Mouse (Mus musculus) CH12.LX (cell line): ENCODE measurements around the gene H2-Q10. TPM values are rescaled to one million over a fixed set of nuclear protein-coding genes. Genes with fewer than 3 reads are reported as not detected.
"Not testable (repeated sequence)": the region's sequence is repeated elsewhere in the genome, so short reads cannot be mapped to it uniquely, and the experiment has no call there.

ENCODE experiments used
- DNase-seq: peaks from one replicate; pipeline ENCODE4 v3.0.0-alpha.2; 2013; ENCODE audit errors: extremely low read depth
- H3K27ac ChIP-seq: 2 replicates; pipeline ENCODE4 v1.5.1; 2012; ENCODE audit warnings: low read depth, mild to moderate bottlenecking, control low read depth, moderate library complexity; ENCODE audit not compliant: insufficient read depth
- H3K27me3 ChIP-seq: replicated peaks from 2 replicates; pipeline ENCODE3; 2012; ENCODE audit warnings: inconsistent platforms
- H3K36me3 ChIP-seq, 2 experiments: replicated peaks in 1 of 2; 2 replicates each; pipeline versions ENCODE3 to v1.6.1; 2012; ENCODE audit warnings: inconsistent platforms in 1 of 2, low read length in 1 of 2, mild to moderate bottlenecking in 1 of 2, mixed read lengths in 1 of 2, moderate library complexity in 1 of 2; ENCODE audit not compliant: control insufficient read depth in 1 of 2, insufficient read depth in 1 of 2
- H3K4me1 ChIP-seq, 2 experiments: 2 replicates each; pipeline ENCODE4 v1.6.1; 2012; ENCODE audit warnings: inconsistent platforms in 1 of 2, moderate library complexity in 1 of 2; ENCODE audit not compliant: insufficient read depth in 2 of 2, control insufficient read depth in 1 of 2
- H3K4me2 ChIP-seq: 2 replicates; pipeline ENCODE4 v1.6.1; 2012; ENCODE audit warnings: low read depth, mild to moderate bottlenecking, control low read depth; ENCODE audit not compliant: poor library complexity, insufficient read depth, severe bottlenecking
- H3K4me3 ChIP-seq, 3 experiments: fragments of 150-350 bp in 1 of 3; sonication (generic) in 1 of 3; replicated peaks in 1 of 3; 2 replicates each; pipeline versions ENCODE3 to v1.5.1; 2011 to 2012; ENCODE audit warnings: low read depth in 2 of 3, low read length in 2 of 3, mild to moderate bottlenecking in 2 of 3, moderate library complexity in 2 of 3, control low read depth in 1 of 3, improper control_type of control experiment in 1 of 3, inconsistent platforms in 1 of 3, mixed read lengths in 1 of 3; ENCODE audit not compliant: poor library complexity in 1 of 3
- H3K79me2 ChIP-seq: replicated peaks from 2 replicates; pipeline ENCODE4 v1.6.1; 2012; ENCODE audit warnings: mild to moderate bottlenecking, moderate library complexity; ENCODE audit not compliant: control insufficient read depth, poor library complexity, insufficient read depth, severe bottlenecking; ENCODE audit errors: extremely low read depth
- H3K9ac ChIP-seq: 2 replicates; pipeline ENCODE4 v1.6.1; 2012; ENCODE audit warnings: low read depth, mild to moderate bottlenecking, control low read depth, moderate library complexity; ENCODE audit not compliant: insufficient read depth
- H3K9me3 ChIP-seq: replicated peaks from 2 replicates; pipeline ENCODE3; 2012; ENCODE audit warnings: low read length, inconsistent platforms, mixed read lengths
- CHD1 ChIP-seq: IDR thresholded peaks from 2 replicates; pipeline ENCODE4 v1.6.1; 2012; ENCODE audit warnings: low read depth, low read length, improper control_type of control experiment, inconsistent platforms
- CHD2 ChIP-seq: IDR thresholded peaks from 2 replicates; pipeline ENCODE4 v1.6.1; 2011; ENCODE audit warnings: low read length, improper control_type of control experiment
- CTCF ChIP-seq, 2 experiments: IDR thresholded peaks in 1 of 2; conservative IDR thresholded peaks in 1 of 2; 2 replicates each; pipeline ENCODE4 v1.5.1; 2011 to 2012; ENCODE audit warnings: low read depth in 2 of 2, low read length in 2 of 2, improper control_type of control experiment in 1 of 2, inconsistent platforms in 1 of 2, mild to moderate bottlenecking in 1 of 2, moderate library complexity in 1 of 2
- ELF1 ChIP-seq: IDR thresholded peaks from 2 replicates; pipeline ENCODE4 v1.6.1; 2014; ENCODE audit warnings: low read depth, mild to moderate bottlenecking, inconsistent platforms, low read length, improper control_type of control experiment
- EP300 ChIP-seq: IDR thresholded peaks from 2 replicates; pipeline ENCODE4 v1.6.1; 2011; ENCODE audit warnings: low read length, improper control_type of control experiment
- HCFC1 ChIP-seq: IDR thresholded peaks from 2 replicates; pipeline ENCODE4 v1.6.1; 2012; ENCODE audit warnings: low read depth, mild to moderate bottlenecking, inconsistent platforms, low read length, improper control_type of control experiment
- JUN ChIP-seq: IDR thresholded peaks from 2 replicates; pipeline ENCODE4 v1.6.1; 2011; ENCODE audit warnings: low read depth, mild to moderate bottlenecking, low read length, improper control_type of control experiment, moderate library complexity; ENCODE audit not compliant: insufficient read depth
- MAX ChIP-seq: IDR thresholded peaks from 2 replicates; pipeline ENCODE4 v1.6.1; 2011; ENCODE audit warnings: low read length, improper control_type of control experiment
- MEF2A ChIP-seq: IDR thresholded peaks from 2 replicates; pipeline ENCODE4 v1.6.1; 2014; ENCODE audit warnings: low read depth, mild to moderate bottlenecking, inconsistent platforms, low read length, improper control_type of control experiment, borderline replicate concordance
- MXI1 ChIP-seq: IDR thresholded peaks from 2 replicates; pipeline ENCODE4 v1.6.1; 2011; ENCODE audit warnings: mild to moderate bottlenecking, low read depth, low read length, improper control_type of control experiment
- NELFE ChIP-seq: IDR thresholded peaks from 2 replicates; pipeline ENCODE4 v1.6.1; 2011; ENCODE audit warnings: low read depth, low read length, improper control_type of control experiment
- PAX5 ChIP-seq: IDR thresholded peaks from 2 replicates; pipeline ENCODE4 v1.6.1; 2012; ENCODE audit warnings: low read length, inconsistent platforms, mixed read lengths
- RAD21 ChIP-seq: IDR thresholded peaks from 2 replicates; pipeline ENCODE4 v1.6.1; 2011; ENCODE audit warnings: low read depth, mild to moderate bottlenecking, low read length, improper control_type of control experiment, moderate library complexity
- SMC3 ChIP-seq: IDR thresholded peaks from 2 replicates; pipeline ENCODE4 v1.6.1; 2011; ENCODE audit warnings: low read depth, low read length, improper control_type of control experiment
- TBP ChIP-seq: conservative IDR thresholded peaks from 2 replicates; pipeline ENCODE4 v1.6.1; 2011; ENCODE audit warnings: low read depth, low read length, improper control_type of control experiment
- TCF12 ChIP-seq: IDR thresholded peaks from 2 replicates; pipeline ENCODE4 v1.6.1; 2014; ENCODE audit warnings: low read depth, mild to moderate bottlenecking, inconsistent platforms, low read length, improper control_type of control experiment
- ZC3H11A ChIP-seq: IDR thresholded peaks from 2 replicates; pipeline ENCODE4 v1.6.1; 2012; ENCODE audit warnings: low read depth, mild to moderate bottlenecking, inconsistent platforms, low read length, improper control_type of control experiment
- ZMIZ1 ChIP-seq: IDR thresholded peaks from 2 replicates; pipeline ENCODE4 v1.6.1; 2012; ENCODE audit warnings: low read depth, mild to moderate bottlenecking, inconsistent platforms, low read length, improper control_type of control experiment
- dilution Hi-C: fragments of 300-500 bp; cut with MboI; formaldehyde crosslinking; loops from 2 replicates; pipeline ENCODE4 v1.14.3; 2020; ENCODE audit warnings: low sequenced_read_pairs; ENCODE audit not compliant: extremely low pct_unique_long_range_greater_than_20kb, extremely low pct_ligation_motif_present
- in situ Hi-C: fragments of 300-500 bp; cut with MboI; formaldehyde crosslinking; loops from 3 replicates; pipeline ENCODE4 v1.14.3; 2019; ENCODE audit warnings: low sequenced_read_pairs, low pct_ligation_motif_present, low pct_unique_long_range_greater_than_20kb, mixed read lengths
- polyA plus RNA-seq: library from polyadenylated mRNA; unstranded; fragments of >175 nt; gene quantifications from 2 replicates; pipeline ENCODE4 v1.2.1, GENCODE M21; 2012; ENCODE audit warnings: low read depth; ENCODE audit not compliant: insufficient read length
- total RNA-seq, 2 experiments: library from RNA; depleted of rRNA; stranded (reverse); fragments of 300-350 nt in 1 of 2; fragments of >200 nt in 1 of 2; gene quantifications; 2 replicates each; pipeline ENCODE4 v1.2.3; 2012 to 2014

Gene H2-Q10
- total RNA-seq (2012; rRNA removed): 2.2 and 2.4 TPM in 2 replicates
- 0.62 and 0.93 TPM in 2 replicates for total RNA-seq (2014; rRNA removed)
- 60.0 and 83.0 TPM in 2 replicates for polyA plus RNA-seq

GRCm38 (mm10) chr17:35469842-35470751 lies at the start of gene H2-Q10:
H2-Q10 (plus strand) TSS chr17:35470089.
- H3K4me1 ChIP-seq: peaks cover 2 to 4% of the 10 kb centered on the region in 2 experiments; a peak in 3 of 4 replicates
- TF ChIP-seq MEF2A (no peak), NELFE (no peak), MXI1 (no peak), ZMIZ1 (no peak), RAD21 (no peak), EP300 (no peak), ZC3H11A (no peak), ELF1 (no peak), CHD2 (no peak), HCFC1 (no peak), JUN (no peak), PAX5 (no peak), TCF12 (no peak), CHD1 (no peak), TBP (no peak)
- TF ChIP-seq, all 38 proteins: peak for 0
- in situ Hi-C loops (loop anchor here (25.0 kb wide), 1 partner anchor 1483 kb away; no protein-coding TSS in a partner anchor), dilution Hi-C loops (no loop called here)
- peak within 1 kb of the TSS in 2 of 3 experiments; percentile 33 to 45 for H3K4me3 ChIP-seq
- peaks cover 7% of the 10 kb centered on the region for H3K27me3 ChIP-seq
- no peaks in the 10 kb centered on the region for H3K36me3 ChIP-seq
- H3K4me2 ChIP-seq: peak within 1 kb of the TSS; percentile 34
- H3K79me2 ChIP-seq: no peaks in the 10 kb centered on the region
- no peaks in the 10 kb centered on the region for H3K9me3 ChIP-seq
- H3K9ac ChIP-seq: no peak within 1 kb of the TSS
- no peak for DNase-seq
- no peak within 1 kb of the TSS for H3K27ac ChIP-seq

GRCm38 (mm10) chr17:35420206-35420810 lies 49.6 kb upstream of the H2-Q10 start:
- H3K36me3 ChIP-seq, H3K27me3 ChIP-seq, in situ Hi-C loops, dilution Hi-C loops, H3K4me2 ChIP-seq, H3K27ac ChIP-seq, H3K9me3 ChIP-seq, H3K79me2 ChIP-seq, H3K9ac ChIP-seq, H3K4me3 ChIP-seq: not testable (repeated sequence)
- peaks cover 7 to 13% of the 10 kb centered on the region in 2 experiments for H3K4me1 ChIP-seq
- peak; percentile 67 for DNase-seq
- TF ChIP-seq MAX (0 out of 2 replicates have a peak, but pooled peaks have one; percentile 28), RAD21 (peak; percentile 62), SMC3 (peak; percentile 61), CTCF (conservative IDR thresholded peaks at IDR 0.05 in 1 of 2, IDR thresholded peaks at IDR 0.05 in 1 of 2; ENCODE audit: low read depth in 2 of 2, low read length in 2 of 2) (peak; percentile 75 to 96)

GRCm38 (mm10) chr17:35421331-35421730 lies 48.6 kb upstream of the H2-Q10 start:
- H3K9ac ChIP-seq, DNase-seq, dilution Hi-C loops, H3K9me3 ChIP-seq, H3K4me2 ChIP-seq, in situ Hi-C loops, H3K27me3 ChIP-seq, H3K36me3 ChIP-seq, H3K4me3 ChIP-seq, H3K27ac ChIP-seq: not testable (repeated sequence)
- H3K4me1 ChIP-seq: peaks cover 7 to 13% of the 10 kb centered on the region in 2 experiments
- peaks cover 12% of the 10 kb centered on the region for H3K79me2 ChIP-seq

GRCm38 (mm10) chr17:35422360-35422759 lies 47.5 kb upstream of the H2-Q10 start:
- H3K9me3 ChIP-seq, H3K36me3 ChIP-seq, H3K9ac ChIP-seq, H3K4me3 ChIP-seq, dilution Hi-C loops, H3K4me2 ChIP-seq, in situ Hi-C loops, H3K27ac ChIP-seq, DNase-seq, H3K27me3 ChIP-seq: not testable (repeated sequence)
- Histone ChIP-seq H3K4me1 (peaks cover 7 to 13% of the 10 kb centered on the region in 2 experiments), H3K79me2 (peaks cover 13% of the 10 kb centered on the region)
